Mouse (Mus musculus) spleen, postnatal 14 days (tissue): ENCODE measurements around the gene Skint1.
"Not testable (repeated sequence)": the region's sequence is repeated elsewhere in the genome, so short reads cannot be mapped to it uniquely, and the experiment has no call there.

Experiments
- DNase-seq, 2 experiments: peaks; one replicate each; pipeline ENCODE4 v3.0.0; 2021 to 2022; ENCODE audit warnings: low spot score in 2 of 2

Gene Skint1

DNA sequence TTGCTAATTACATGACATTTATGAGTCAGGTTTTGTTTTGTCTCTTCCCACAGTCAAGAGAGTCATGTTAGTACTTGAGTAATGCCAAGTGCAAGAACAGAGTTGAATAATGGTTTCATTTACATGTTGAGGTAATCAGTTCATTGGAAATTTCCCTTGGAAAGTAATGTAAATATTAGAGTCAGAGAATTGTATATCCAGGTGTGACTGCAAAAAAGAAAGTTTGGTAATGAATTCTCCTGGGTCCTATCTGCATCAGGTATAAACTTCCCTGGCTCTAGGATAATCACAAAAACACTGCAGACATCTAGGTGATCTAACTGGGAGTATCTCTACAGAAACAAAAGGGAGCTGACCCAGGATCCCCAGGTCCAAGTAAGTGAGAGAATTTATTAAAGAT, at the start of gene Skint1:
Gene Skint1, plus strand, starts transcription at position 301 of the 400 bp plus-strand sequence.
- DNase-seq: no peak

DNA sequence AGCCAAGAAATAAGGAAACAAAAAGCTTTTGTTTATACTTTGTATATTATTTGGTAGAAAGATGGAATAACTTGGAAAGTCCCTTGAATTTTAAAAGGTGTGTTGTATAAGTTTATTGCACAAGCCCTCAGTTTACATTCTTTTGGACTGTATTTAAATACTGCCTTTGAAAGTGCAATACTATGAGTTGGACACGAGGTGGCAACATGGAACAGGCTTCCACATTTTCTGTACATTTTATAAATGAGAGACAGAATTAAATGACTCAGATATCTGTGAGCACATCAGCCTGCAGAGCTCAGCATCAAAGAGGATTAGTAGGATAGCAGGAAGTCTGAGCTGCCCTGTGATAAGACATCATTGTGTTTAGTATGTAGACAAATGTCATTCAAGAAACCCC, 44.8 kb upstream of the Skint1 start:
- no peak for DNase-seq

DNA sequence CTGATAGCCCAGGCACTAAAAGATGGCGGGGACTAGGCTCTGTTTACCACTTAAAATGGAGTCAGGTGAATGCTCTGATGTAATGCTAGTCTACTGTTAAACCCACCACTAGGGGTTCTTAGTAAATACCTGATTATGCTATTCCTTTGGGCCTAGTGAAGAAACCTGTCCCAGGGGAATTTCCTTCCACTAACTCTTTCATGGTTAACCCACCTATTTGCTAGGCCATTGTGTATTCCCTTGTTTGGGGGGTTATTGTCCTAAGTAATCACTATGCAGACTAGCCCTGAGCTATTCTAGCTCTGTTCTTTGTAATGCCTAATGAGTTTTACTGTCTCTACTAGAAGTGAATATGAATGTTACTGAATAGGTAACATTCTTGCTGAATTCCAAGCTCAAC, 42.8 kb upstream of the Skint1 start:
- DNase-seq: not testable (repeated sequence)

DNA sequence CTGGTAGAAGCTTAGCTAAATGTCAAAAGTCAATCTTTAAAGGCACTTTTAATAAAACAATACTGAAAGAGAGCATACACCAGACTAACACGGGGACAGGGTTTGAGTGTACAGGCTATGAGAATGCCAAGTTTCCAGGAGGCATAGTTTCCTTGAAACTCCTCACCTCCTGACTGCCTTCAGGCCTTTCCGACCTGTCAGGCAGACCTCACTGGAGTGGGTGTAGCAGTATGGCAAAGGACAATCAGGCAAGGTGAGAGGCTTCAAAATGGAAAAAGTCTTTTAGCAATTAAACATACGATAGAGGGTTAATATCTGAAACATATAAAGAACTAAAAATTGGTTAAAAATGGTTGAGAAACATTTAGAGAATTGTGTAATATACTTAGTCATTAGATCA, 42.4 kb upstream of the Skint1 start:
- no peak for DNase-seq

DNA sequence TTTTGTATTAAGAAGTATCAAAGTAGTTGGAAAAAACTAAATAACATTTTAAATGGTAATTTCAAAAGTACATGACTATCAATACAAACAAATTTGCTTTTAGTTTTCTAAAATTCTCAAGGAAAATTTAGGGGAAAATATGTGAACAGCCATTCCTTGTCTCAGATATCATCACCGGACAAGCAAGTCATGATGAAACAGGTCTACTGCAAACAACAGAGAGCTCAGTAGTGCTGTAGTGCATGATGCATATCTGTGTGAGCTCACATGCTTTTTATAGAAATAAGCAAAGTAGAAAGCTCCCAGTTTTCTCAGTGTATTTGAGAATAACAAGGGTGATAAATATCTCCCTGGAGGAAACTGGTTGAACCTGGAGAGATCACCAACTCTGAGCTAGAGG, 33.4 kb upstream of the Skint1 start, which contains the start of gene Skint7:
Gene Skint7, plus strand, starts transcription at position 301 of the 400 bp plus-strand sequence.
- DNase-seq: no peak

DNA sequence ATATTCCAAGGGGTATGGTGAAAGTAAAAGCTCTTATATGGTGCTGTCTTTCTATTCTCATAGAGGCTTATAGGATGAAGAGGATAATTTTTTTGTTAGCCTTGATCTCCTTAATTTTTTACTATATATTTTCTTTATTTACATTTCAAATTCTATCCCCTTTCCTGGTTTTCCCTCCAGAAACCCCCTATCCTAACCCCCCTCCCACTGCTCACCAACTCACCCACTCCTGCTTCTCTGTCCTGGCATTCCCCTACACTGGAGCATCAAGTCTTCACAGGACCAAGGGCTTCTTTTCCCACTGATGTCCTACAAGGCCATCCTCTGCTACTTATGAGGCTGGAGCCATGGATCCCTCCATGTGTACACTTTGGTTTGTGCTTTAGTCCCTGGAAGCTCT, 65.6 kb downstream of the Skint1 start, which contains the start of gene Skint4:
Gene Skint4, plus strand, starts transcription at position 301 of the 400 bp plus-strand sequence.
- DNase-seq: no peak
